Mouse (Mus musculus) NIH3T3 (cell line): Measurements from ENCODE around the gene Pttg1.

ENCODE experiments used
- DNase-seq: peaks from one replicate; pipeline ENCODE4 v3.0.0-alpha.2; 2012; ENCODE audit warnings: low read depth

The Pttg1 gene

GRCm38 (mm10) chr11:43425824-43426413 lies at the start of gene Pttg1:
Gene Pttg1 (minus strand): TSS chr11:43426251.
- peak; percentile 91 for DNase-seq

- DNase-seq = peak; percentile 43
Observed at GRCm38 (mm10) chr11:43474225-43474774, 48.2 kb upstream of the Pttg1 start, which contains the start of gene C1qtnf2. Gene C1qtnf2 (plus strand): TSS chr11:43474276.

GRCm38 (mm10) chr11:43473635-43474224 lies 47.7 kb upstream of the Pttg1 start:
- DNase-seq = no peak

- DNase-seq = no peak
Observed at GRCm38 (mm10) chr11:43473115-43473514, 47.1 kb upstream of the Pttg1 start.

- no peak for DNase-seq
Observed at GRCm38 (mm10) chr11:43470881-43471820, 45.1 kb upstream of the Pttg1 start.

GRCm38 (mm10) chr11:43470118-43470517 lies 44.1 kb upstream of the Pttg1 start:
- DNase-seq = no peak

GRCm38 (mm10) chr11:43463204-43463603 lies 37.2 kb upstream of the Pttg1 start:
- no peak for DNase-seq

GRCm38 (mm10) chr11:43452266-43452665 lies 26.2 kb upstream of the Pttg1 start:
- DNase-seq = no peak

- DNase-seq = no peak
Observed at GRCm38 (mm10) chr11:43451322-43451721, 25.3 kb upstream of the Pttg1 start.

- DNase-seq = no peak
Observed at GRCm38 (mm10) chr11:43449916-43450315, 23.9 kb upstream of the Pttg1 start.

- DNase-seq = no peak
Observed at GRCm38 (mm10) chr11:43443183-43443582, 17.1 kb upstream of the Pttg1 start.

GRCm38 (mm10) chr11:43441121-43441520 lies 15.1 kb upstream of the Pttg1 start:
- no peak for DNase-seq

- no peak for DNase-seq
Observed at GRCm38 (mm10) chr11:43434024-43434407, 8.0 kb upstream of the Pttg1 start.

- DNase-seq = peak; percentile 87
Observed at GRCm38 (mm10) chr11:43433254-43434023, 7.4 kb upstream of the Pttg1 start, which contains the start of gene Slu7. Gene Slu7 (plus strand): TSS chr11:43433744.

- peak; percentile 68 for DNase-seq
Observed at GRCm38 (mm10) chr11:43426414-43426884, 398 bp upstream of the Pttg1 start.

- no peak for DNase-seq
Observed at GRCm38 (mm10) chr11:43425166-43425709, 813 bp downstream of the Pttg1 start.

- DNase-seq = peak; percentile 16
Observed at GRCm38 (mm10) chr11:43424386-43424785, 1.7 kb downstream of the Pttg1 start.

- DNase-seq = no peak
Observed at GRCm38 (mm10) chr11:43417201-43417600, 8.8 kb downstream of the Pttg1 start.

GRCm38 (mm10) chr11:43412771-43413451 lies 13.1 kb downstream of the Pttg1 start:
- DNase-seq = peak; percentile 93

GRCm38 (mm10) chr11:43411413-43411812 lies 14.6 kb downstream of the Pttg1 start:
- peak; percentile 76 for DNase-seq

GRCm38 (mm10) chr11:43410291-43410690 lies 15.8 kb downstream of the Pttg1 start:
- no peak for DNase-seq
